Mouse (Mus musculus): Measurements from ENCODE around the gene Fermt1.

Gene Fermt1

GRCm38 (mm10) chr2:132945326-132946207 is at the start of gene Fermt1:
Gene Fermt1, minus strand, starts transcription at chr2:132945906.
- ChIA-PET CTCF (interaction anchor here in 2 of 4 experiments (0.6 to 1.0 kb wide), 3 partner anchors 8 to 42 kb away, joined by 3 to 4 read pairs (median 3); no protein-coding TSS in a partner anchor), POLR2A (interaction anchor here in 2 of 4 experiments (0.5 to 1.3 kb wide), 2 partner anchors 25 to 1529 kb away, joined by 3 to 4 read pairs; no protein-coding TSS in a partner anchor)

GRCm38 (mm10) chr2:132992659-132993531 is 47.2 kb upstream of the Fermt1 start:
- POLR2A ChIA-PET = no interaction called here
- CTCF ChIA-PET = no interaction called here

GRCm38 (mm10) chr2:132989778-132990564 is 44.3 kb upstream of the Fermt1 start:
- POLR2A ChIA-PET = no interaction called here

GRCm38 (mm10) chr2:132973346-132973745 is 27.6 kb upstream of the Fermt1 start:
- POLR2A ChIA-PET = no interaction called here
- CTCF ChIA-PET = no interaction called here

More at GRCm38 (mm10) chr2:132989778-132990564, 44.3 kb upstream of the Fermt1 start:
- CTCF ChIA-PET = no interaction called here

GRCm38 (mm10) chr2:132970772-132971173 is 25.1 kb upstream of the Fermt1 start:
- ChIA-PET CTCF (interaction anchor here in 3 of 4 experiments (0.5 to 1.6 kb wide), 12 partner anchors 12 to 1118 kb away, joined by 3 to 5 read pairs (median 4); no protein-coding TSS in a partner anchor), POLR2A (interaction anchor here in 1 of 4 experiments (0.9 kb wide), 1 partner anchor 25 kb away, joined by 4 read pairs; the partner anchor contains the start of gene Fermt1)

- ChIA-PET CTCF (interaction anchor here in 1 of 4 experiments (1.1 kb wide), 1 partner anchor 13 kb away, joined by 3 read pairs; no protein-coding TSS in a partner anchor), POLR2A (no interaction called here)
Observed at GRCm38 (mm10) chr2:132957786-132958185, 12.1 kb upstream of the Fermt1 start.

- ChIA-PET POLR2A (no interaction called here), CTCF (interaction anchor here in 2 of 4 experiments (0.7 to 1.1 kb wide), 2 partner anchors 18 to 583 kb away, joined by 3 read pairs; no protein-coding TSS in a partner anchor)
Observed at GRCm38 (mm10) chr2:132952197-132952596, 6.5 kb upstream of the Fermt1 start.

- ChIA-PET POLR2A (no interaction called here), CTCF (no interaction called here)
Observed at GRCm38 (mm10) chr2:132948174-132948573, 2.5 kb upstream of the Fermt1 start.

- ChIA-PET POLR2A (no interaction called here), CTCF (no interaction called here)
Observed at GRCm38 (mm10) chr2:132946976-132947375, 1.3 kb upstream of the Fermt1 start.

- POLR2A ChIA-PET = interaction anchor here in 2 of 4 experiments (0.5 to 1.6 kb wide), 3 partner anchors 26 to 1530 kb away, joined by 3 to 4 read pairs (median 4); partner anchors contain the start of gene Crls1 (in 1 of the 2)
- CTCF ChIA-PET = interaction anchor here in 1 of 4 experiments (0.8 to 1.0 kb wide), 2 partner anchors 11 to 41 kb away, joined by 3 to 4 read pairs; no protein-coding TSS in a partner anchor
Observed at GRCm38 (mm10) chr2:132944711-132945325, 888 bp downstream of the Fermt1 start.

- ChIA-PET CTCF (interaction anchor here in 3 of 4 experiments (0.6 to 0.9 kb wide), 4 partner anchors 28 to 914 kb away, joined by 3 read pairs; partner anchors contain the start of gene Rassf2 (in 1 of the 3)), POLR2A (interaction anchor here in 3 of 4 experiments (0.6 to 1.6 kb wide), 3 partner anchors 32 to 98 kb away, joined by 3 to 4 read pairs (median 4); partner anchors contain the start of gene Crls1 (in 1 of the 3))
Observed at GRCm38 (mm10) chr2:132943997-132944396, 1.7 kb downstream of the Fermt1 start.

- CTCF ChIA-PET = interaction anchor here in 3 of 4 experiments (0.6 to 0.9 kb wide), 4 partner anchors 28 to 914 kb away, joined by 3 read pairs; partner anchors contain the start of gene Rassf2 (in 1 of the 3)
- POLR2A ChIA-PET = interaction anchor here in 2 of 4 experiments (0.9 to 1.6 kb wide), 2 partner anchors 82 to 97 kb away, joined by 3 to 4 read pairs; partner anchors contain the start of gene Crls1 (in 1 of the 2)
Observed at GRCm38 (mm10) chr2:132943596-132943995, 2.1 kb downstream of the Fermt1 start.

- ChIA-PET POLR2A (interaction anchor here in 1 of 4 experiments (0.6 kb wide), 1 partner anchor 16 kb away, joined by 3 read pairs; no protein-coding TSS in a partner anchor), CTCF (interaction anchor here in 1 of 4 experiments (0.6 kb wide), 1 partner anchor 1844 kb away, joined by 6 read pairs; no protein-coding TSS in a partner anchor)
Observed at GRCm38 (mm10) chr2:132939056-132939455, 6.7 kb downstream of the Fermt1 start.

- ChIA-PET POLR2A (no interaction called here), CTCF (no interaction called here)
Observed at GRCm38 (mm10) chr2:132936176-132936575, 9.5 kb downstream of the Fermt1 start.

GRCm38 (mm10) chr2:132934711-132935110 is 11.0 kb downstream of the Fermt1 start:
- ChIA-PET CTCF (interaction anchor here in 1 of 4 experiments (1.0 to 1.6 kb wide), 2 partner anchors 17 to 36 kb away, joined by 3 to 4 read pairs; no protein-coding TSS in a partner anchor), POLR2A (no interaction called here)

GRCm38 (mm10) chr2:132934142-132934541 is 11.6 kb downstream of the Fermt1 start:
- ChIA-PET POLR2A (interaction anchor here in 1 of 4 experiments (0.8 kb wide), 1 partner anchor 198 kb away, joined by 6 read pairs; no protein-coding TSS in a partner anchor), CTCF (interaction anchor here in 3 of 4 experiments (0.6 to 1.6 kb wide), 6 partner anchors 11 to 1741 kb away, joined by 3 to 5 read pairs (median 4); partner anchors contain the start of gene Fermt1 (in 1 of the 3))

- CTCF ChIA-PET = no interaction called here
- POLR2A ChIA-PET = no interaction called here
Observed at GRCm38 (mm10) chr2:132928999-132929398, 16.7 kb downstream of the Fermt1 start.

Data from embryonic stem cell, embryonic (primary cell).